Comparison of ENCODE assay signal across 16 mouse cellular contexts in genomic region chr8:127836410-127837206, GRCm38 (mm10).
DNase-seq lines count a peak whose midpoint lies in the region; ATAC-seq and TF ChIP-seq lines count a peak whose summit lies in the region.
"Had no signal": no experiment of that assay in that cellular context is flagged by ENCODE, and none has a peak within 500 bp of the region (broad histone marks: within the 10 kb centered on the region; RNA-seq: fewer than 3 reads in every experiment).

No protein-coding gene starts in this region.

- no peaks in the 10 kb centered on the region for H3K9me3 ChIP-seq in heart, embryonic 10.5 days
- H3K9me3 ChIP-seq in stomach, postnatal 0 days (ENCODE audit: control insufficient read depth, low read length) = no peaks in the 10 kb centered on the region
- H3K9me3 ChIP-seq: embryonic facial prominence, embryonic 12.5 days; forebrain, embryonic 10.5 days; heart, embryonic 13.5 days; hindbrain, embryonic 13.5 days; liver, embryonic 13.5 days had no signal

- DNase-seq in heart, adult 9 months (ENCODE audit: low spot score in 2 of 2) = peak; percentile 34 to 53
- DNase-seq in heart, embryonic 10.5 days (ENCODE audit: low spot score) = no peak
- DNase-seq in lung, postnatal 10 days = peak; percentile 18
- DNase-seq in lung, postnatal 14 days = no peak
- DNase-seq in Patski (ENCODE audit: low read depth, low spot score) = no peak
- DNase-seq in stomach, postnatal 0 days (ENCODE audit: low spot score) = no peak
- DNase-seq in cerebellum, adult 18-20 months = no peak
- DNase-seq: cerebellum, postnatal 14 days; kidney, adult 8-10 months; left cerebral cortex, postnatal 4 days; liver, embryonic 13.5 days; right cerebral cortex, adult 18-20 months had no signal

- CTCF ChIA-PET in Patski (lab: Charles Lee) = interaction anchor here (1.0 kb wide), 1 partner anchor 13 kb away, joined by 3 read pairs; no protein-coding TSS in a partner anchor

- no peak overlapping the region for H3K9ac ChIP-seq in stomach, postnatal 0 days (ENCODE audit: low read length)
- H3K9ac ChIP-seq: embryonic facial prominence, embryonic 12.5 days; heart, embryonic 13.5 days; hindbrain, embryonic 13.5 days; liver, embryonic 13.5 days had no signal

- no peak overlapping the region for H3K4me3 ChIP-seq in heart, embryonic 10.5 days
- H3K4me3 ChIP-seq in stomach, postnatal 0 days (ENCODE audit: low read depth, low read length) = no peak overlapping the region
- H3K4me3 ChIP-seq: embryonic facial prominence, embryonic 12.5 days; forebrain, embryonic 10.5 days; heart, embryonic 13.5 days; hindbrain, embryonic 13.5 days; liver, embryonic 13.5 days had no signal

- H3K4me2 ChIP-seq in stomach, postnatal 0 days (replicated peaks; ENCODE audit: low read depth) = no peak overlapping the region
- H3K4me2 ChIP-seq: embryonic facial prominence, embryonic 12.5 days; heart, embryonic 13.5 days; hindbrain, embryonic 13.5 days; liver, embryonic 13.5 days had no signal

- no peaks in the 10 kb centered on the region for H3K36me3 ChIP-seq in heart, embryonic 10.5 days
- no peaks in the 10 kb centered on the region for H3K36me3 ChIP-seq in stomach, postnatal 0 days (ENCODE audit: control insufficient read depth, insufficient read depth, low read length)
- H3K36me3 ChIP-seq: embryonic facial prominence, embryonic 12.5 days; forebrain, embryonic 10.5 days; heart, embryonic 13.5 days; hindbrain, embryonic 13.5 days; liver, embryonic 13.5 days had no signal

- WGBS in heart, embryonic 10.5 days = 80% methylated on average over 6 of the region's 6 CpGs
- 79% methylated on average over 6 of the region's 6 CpGs for WGBS in stomach, postnatal 0 days

- peak; percentile 20 for TF ChIP-seq CTCF in Patski (IDR thresholded peaks at IDR 0.05)
- TF ChIP-seq CTCF in stomach, postnatal 0 days (IDR thresholded peaks at IDR 0.05; ENCODE audit: low read depth) = 0 out of 2 replicates have a peak, but pooled peaks have one; percentile 1

- no peaks in the 10 kb centered on the region for H3K4me1 ChIP-seq in heart, embryonic 10.5 days
- H3K4me1 ChIP-seq in stomach, postnatal 0 days (replicated peaks; ENCODE audit: control insufficient read depth, insufficient read depth) = no peaks in the 10 kb centered on the region
- H3K4me1 ChIP-seq: forebrain, embryonic 10.5 days; heart, embryonic 13.5 days; hindbrain, embryonic 13.5 days; liver, embryonic 13.5 days had no signal

- in situ Hi-C loops in Patski (cut with MboI; ENCODE audit: low pct_unique_long_range_greater_than_20kb) = loop anchor here (5.0 kb wide), 2 partner anchors 521 to 656 kb away; partner anchors contain the start of gene Nrp1

- no peak for ATAC-seq in Patski
- no peak for ATAC-seq in stomach, postnatal 0 days (ENCODE audit: low FRiP score, low TSS enrichment)

- no peak for TF ChIP-seq EP300 in stomach, postnatal 0 days (optimal IDR thresholded peaks at IDR 0.05)

- H3K27ac ChIP-seq in heart, embryonic 10.5 days = no peak overlapping the region
- no peak overlapping the region for H3K27ac ChIP-seq in stomach, postnatal 0 days (replicated peaks)
- H3K27ac ChIP-seq: embryonic facial prominence, embryonic 12.5 days; forebrain, embryonic 10.5 days; heart, embryonic 13.5 days; hindbrain, embryonic 13.5 days; liver, embryonic 13.5 days had no signal

- POLR2A ChIA-PET in Patski (lab: Charles Lee) = no interaction called here

- H3K27me3 ChIP-seq in heart, embryonic 10.5 days (ENCODE audit: insufficient read depth, poor library complexity, severe bottlenecking) = no peaks in the 10 kb centered on the region
- H3K27me3 ChIP-seq in Patski = no peaks in the 10 kb centered on the region
- H3K27me3 ChIP-seq in stomach, postnatal 0 days (ENCODE audit: control insufficient read depth, insufficient read depth, low read length) = no peaks in the 10 kb centered on the region
- H3K27me3 ChIP-seq: embryonic facial prominence, embryonic 12.5 days; heart, embryonic 13.5 days; hindbrain, embryonic 13.5 days; liver, embryonic 13.5 days had no signal

Comparison
In these comparisons a context has a peak if more than half of its experiments do, and no peak if none do; other contexts are left out.
1. DNase-seq: peak in heart, adult 9 months (2 of 2) and lung, postnatal 10 days (single experiment); none in heart, embryonic 10.5 days (single experiment), lung, postnatal 14 days (single experiment), Patski (single experiment), stomach, postnatal 0 days (single experiment) and cerebellum, adult 18-20 months (0 of 2).